Mouse (Mus musculus): ENCODE results near the gene Mvb12a. TPM values are rescaled to one million over a fixed set of nuclear protein-coding genes. Genes with fewer than 3 reads are reported as not detected.

Gene Mvb12a
- total and polyA plus RNA-seq, 3 experiments: 27.0 to 51.6 (median 29.7) TPM

GRCm38 (mm10) chr8:71568941-71569340, 26.2 kb downstream of the Mvb12a start:
- H3K4me3 ChIP-seq: peak overlapping the region; percentile 64
- H3K4me1 ChIP-seq (ENCODE audit: control insufficient read depth, insufficient read depth, low read length): peaks cover 4% of the 10 kb centered on the region
- no peak for DNase-seq
- H3K27ac ChIP-seq: peak overlapping the region; percentile 96
- intact Hi-C loops (cut with DNase I): no loop called here
- no peaks in the 10 kb centered on the region for H3K36me3 ChIP-seq (ENCODE audit: control insufficient read depth, insufficient read depth, low read length)
- WGBS: 33% methylated on average over 6 of the region's 6 CpGs
- TF ChIP-seq EP300 (IDR thresholded peaks at IDR 0.05; ENCODE audit: insufficient read depth, low read depth, low read length) (no peak), CTCF (IDR thresholded peaks at IDR 0.05) (no peak), POLR2A (IDR thresholded peaks at IDR 0.05; ENCODE audit: insufficient read depth, low read depth, low read length) (no peak)
- no peaks in the 10 kb centered on the region; the same call in 1 of the 2 replicates for H3K79me2 ChIP-seq (replicated peaks; ENCODE audit: control insufficient read depth, insufficient read depth, low read length)
- no peaks in the 10 kb centered on the region for H3K27me3 ChIP-seq (ENCODE audit: control insufficient read depth, insufficient read depth, low read length)
- peak overlapping the region; percentile 67 for H3K9ac ChIP-seq (ENCODE audit: low read depth, low read length)

GRCm38 (mm10) chr8:71569366-71570290, 26.9 kb downstream of the Mvb12a start:
- no peaks in the 10 kb centered on the region for H3K27me3 ChIP-seq (ENCODE audit: control insufficient read depth, insufficient read depth, low read length)
- peaks cover 4% of the 10 kb centered on the region for H3K4me1 ChIP-seq (ENCODE audit: control insufficient read depth, insufficient read depth, low read length)
- WGBS: 5% methylated on average over 51 of the region's 51 CpGs
- peak overlapping the region; percentile 96 for H3K27ac ChIP-seq
- H3K79me2 ChIP-seq (replicated peaks; ENCODE audit: control insufficient read depth, insufficient read depth, low read length): no peaks in the 10 kb centered on the region; the same call in 1 of the 2 replicates
- no peaks in the 10 kb centered on the region for H3K36me3 ChIP-seq (ENCODE audit: control insufficient read depth, insufficient read depth, low read length)
- peak overlapping the region; percentile 67 for H3K9ac ChIP-seq (ENCODE audit: low read depth, low read length)
- H3K4me3 ChIP-seq: peak overlapping the region; percentile 64
- DNase-seq: peak; percentile 83 to 88
- intact Hi-C loops (cut with DNase I): no loop called here
- peak; percentile 15 for TF ChIP-seq POLR2A (IDR thresholded peaks at IDR 0.05; ENCODE audit: insufficient read depth, low read depth, low read length)
- 0 out of 2 replicates have a peak, but pooled peaks have one; percentile 7 for TF ChIP-seq EP300 (IDR thresholded peaks at IDR 0.05; ENCODE audit: insufficient read depth, low read depth, low read length)
- no peak for TF ChIP-seq CTCF (IDR thresholded peaks at IDR 0.05)

DNA sequence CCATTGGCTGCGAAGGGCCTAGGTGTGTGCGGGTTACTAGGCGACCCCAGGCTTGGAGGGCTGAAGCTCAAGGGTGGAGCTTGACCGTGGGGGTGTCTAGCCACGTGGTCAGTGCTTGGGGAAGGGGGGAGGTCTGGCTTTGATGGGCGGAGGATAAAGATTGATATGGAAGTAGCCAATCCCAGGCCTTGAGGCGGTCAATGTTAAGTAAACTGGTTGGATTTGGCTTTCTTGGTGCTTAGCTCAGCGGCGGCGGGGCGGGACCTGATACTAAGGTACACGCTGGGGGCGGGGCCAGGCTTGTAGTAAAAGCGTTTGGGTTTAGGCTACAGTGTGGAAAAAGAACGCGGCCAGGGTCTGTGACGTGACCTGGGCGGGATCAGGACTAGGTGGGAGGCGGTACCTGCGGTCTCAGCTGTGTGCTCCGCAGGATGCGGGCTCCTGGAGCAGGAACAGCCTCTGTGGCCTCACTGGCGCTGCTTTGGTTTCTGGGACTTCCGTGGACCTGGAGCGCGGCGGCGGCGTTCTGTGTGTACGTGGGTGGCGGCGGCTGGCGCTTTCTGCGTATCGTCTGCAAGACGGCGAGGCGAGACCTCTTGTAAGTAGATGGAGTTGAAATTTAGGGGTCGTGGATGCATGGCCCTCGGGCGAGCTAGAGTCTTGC, 27.7 kb downstream of the Mvb12a start:
- Histone ChIP-seq H3K4me1 (ENCODE audit: control insufficient read depth, insufficient read depth, low read length) (peaks cover 4% of the 10 kb centered on the region), H3K9ac (ENCODE audit: low read depth, low read length) (peak overlapping the region; percentile 62), H3K27me3 (ENCODE audit: control insufficient read depth, insufficient read depth, low read length) (no peaks in the 10 kb centered on the region), H3K36me3 (ENCODE audit: control insufficient read depth, insufficient read depth, low read length) (no peaks in the 10 kb centered on the region), H3K4me3 (peak overlapping the region; percentile 64), H3K27ac (peak overlapping the region; percentile 96), H3K79me2 (replicated peaks; ENCODE audit: control insufficient read depth, insufficient read depth, low read length) (no peaks in the 10 kb centered on the region; the same call in 1 of the 2 replicates)
- DNase-seq: peak in 1 of 2 experiments; percentile 90
- no peak for TF ChIP-seq CTCF (IDR thresholded peaks at IDR 0.05)
- 0 out of 2 replicates have a peak, but pooled peaks have one; percentile 22 for TF ChIP-seq EP300 (IDR thresholded peaks at IDR 0.05; ENCODE audit: insufficient read depth, low read depth, low read length)
- no peak for TF ChIP-seq POLR2A (IDR thresholded peaks at IDR 0.05; ENCODE audit: insufficient read depth, low read depth, low read length)
- intact Hi-C loops (cut with DNase I): no loop called here
- WGBS: 2% methylated on average over 41 of the region's 41 CpGs

DNA sequence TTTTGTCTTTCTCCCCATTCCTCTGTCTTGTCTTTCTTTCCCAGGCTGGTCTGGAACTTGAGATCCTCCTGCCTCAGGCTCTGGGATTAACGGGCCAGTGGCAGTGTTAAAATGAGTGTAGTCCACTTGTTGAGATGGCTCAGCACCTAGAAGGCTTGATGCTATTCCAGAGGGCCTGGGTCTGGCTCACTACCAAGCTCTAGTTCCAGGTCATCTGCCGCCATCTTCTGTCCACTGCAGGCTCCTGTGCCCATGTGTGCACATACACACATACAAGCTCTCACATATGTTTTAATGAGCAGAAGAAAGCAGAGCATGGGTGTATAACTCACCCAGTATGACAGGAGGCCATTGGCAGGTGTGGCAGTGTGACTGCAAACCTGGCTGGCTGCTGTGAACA, 29.4 kb downstream of the Mvb12a start:
- intact Hi-C loops (cut with DNase I): no loop called here
- peak; percentile 30 for TF ChIP-seq CTCF (IDR thresholded peaks at IDR 0.05)
- TF ChIP-seq EP300 (IDR thresholded peaks at IDR 0.05; ENCODE audit: insufficient read depth, low read depth, low read length): no peak
- TF ChIP-seq POLR2A (IDR thresholded peaks at IDR 0.05; ENCODE audit: insufficient read depth, low read depth, low read length): no peak
- no peaks in the 10 kb centered on the region for H3K36me3 ChIP-seq (ENCODE audit: control insufficient read depth, insufficient read depth, low read length)
- WGBS: 64% methylated on average over 2 of the region's 2 CpGs
- no peak overlapping the region for H3K9ac ChIP-seq (ENCODE audit: low read depth, low read length)
- no peaks in the 10 kb centered on the region; the same call in 1 of the 2 replicates for H3K79me2 ChIP-seq (replicated peaks; ENCODE audit: control insufficient read depth, insufficient read depth, low read length)
- H3K4me3 ChIP-seq: no peak overlapping the region
- H3K4me1 ChIP-seq (ENCODE audit: control insufficient read depth, insufficient read depth, low read length): peaks cover 4% of the 10 kb centered on the region
- no peaks in the 10 kb centered on the region for H3K27me3 ChIP-seq (ENCODE audit: control insufficient read depth, insufficient read depth, low read length)
- no peak for DNase-seq
- H3K27ac ChIP-seq: peak overlapping the region; percentile 48

DNA sequence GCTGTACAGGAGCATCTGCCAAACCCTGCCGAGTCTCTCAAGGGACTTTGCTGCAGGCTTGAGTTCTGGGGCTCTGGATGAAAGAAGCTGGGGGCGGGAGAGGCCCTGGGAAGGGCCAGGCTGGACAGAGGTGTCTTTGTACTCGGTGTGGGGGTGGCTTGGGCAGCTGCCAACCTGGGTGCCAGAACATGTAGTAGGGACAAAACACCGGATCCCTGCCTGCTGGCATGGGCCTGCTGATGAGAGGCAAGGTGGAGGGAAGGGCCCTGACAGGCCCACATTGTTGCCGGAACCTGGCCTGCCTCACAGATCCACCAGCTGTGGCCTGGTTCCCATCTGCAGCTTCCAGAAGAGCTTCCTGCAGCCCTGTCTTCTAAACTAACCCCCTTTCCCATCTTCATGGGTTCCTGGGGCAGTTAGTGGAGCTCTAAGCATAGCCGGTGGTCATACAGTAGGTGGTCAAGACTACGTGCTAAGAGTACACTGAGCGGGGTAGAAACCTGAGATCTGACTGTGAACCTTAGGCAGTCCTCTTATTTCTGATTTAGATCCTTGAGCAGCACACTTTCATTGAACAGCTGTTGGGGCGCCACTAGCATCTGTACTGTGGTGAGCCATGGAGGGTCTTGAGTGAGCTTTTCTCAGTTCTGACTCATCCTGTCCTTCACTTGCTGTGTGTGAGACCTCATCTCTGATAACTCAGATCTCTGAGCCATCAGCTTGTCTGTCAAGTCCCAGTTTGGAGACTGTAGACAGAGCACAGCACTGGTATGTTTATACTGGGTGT, 30.3 kb downstream of the Mvb12a start:
- peak overlapping the region; percentile 60 for H3K27ac ChIP-seq

More for the DNA sequence above, 30.3 kb downstream of the Mvb12a start:
- TF ChIP-seq CTCF (IDR thresholded peaks at IDR 0.05) (no peak), EP300 (IDR thresholded peaks at IDR 0.05; ENCODE audit: insufficient read depth, low read depth, low read length) (no peak), POLR2A (IDR thresholded peaks at IDR 0.05; ENCODE audit: insufficient read depth, low read depth, low read length) (no peak)
- WGBS: 41% methylated on average over 9 of the region's 9 CpGs
- H3K79me2 ChIP-seq (replicated peaks; ENCODE audit: control insufficient read depth, insufficient read depth, low read length): no peaks in the 10 kb centered on the region; the same call in 1 of the 2 replicates
- H3K4me3 ChIP-seq: no peak overlapping the region
- no peak overlapping the region for H3K9ac ChIP-seq (ENCODE audit: low read depth, low read length)
- DNase-seq: peak; percentile 75 to 85
- H3K36me3 ChIP-seq (ENCODE audit: control insufficient read depth, insufficient read depth, low read length): no peaks in the 10 kb centered on the region
- peaks cover 2% of the 10 kb centered on the region for H3K4me1 ChIP-seq (ENCODE audit: control insufficient read depth, insufficient read depth, low read length)
- intact Hi-C loops (cut with DNase I): no loop called here
- H3K27me3 ChIP-seq (ENCODE audit: control insufficient read depth, insufficient read depth, low read length): no peaks in the 10 kb centered on the region

Data from heart, adult 2 months (tissue).